Mouse (Mus musculus): ENCODE measurements at regions not wholly inside any gene's neighbourhood (a gene's known extent, or its start where the extent isn't known, plus 50 kb on each side); places are given as distances from the start of the nearest gene placed in this dataset.

DNA sequence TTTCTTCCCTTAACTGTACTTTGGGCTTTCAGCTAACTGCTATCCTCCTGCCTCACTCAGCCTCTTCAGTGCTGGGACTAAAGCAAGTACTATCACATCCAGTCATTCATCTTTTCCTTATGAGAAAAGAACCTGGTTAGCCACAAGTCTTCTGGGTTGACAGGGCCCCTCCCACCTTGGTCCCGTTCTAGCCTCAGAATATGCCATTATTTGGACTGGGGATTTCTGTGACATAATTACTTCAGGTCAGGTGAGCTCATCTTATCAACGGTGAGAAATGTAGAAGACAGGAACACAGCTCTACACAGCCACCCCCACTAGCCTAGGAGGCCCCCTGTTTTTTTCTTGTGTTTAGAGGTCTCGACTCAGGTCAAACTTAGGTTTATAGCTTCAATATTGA is 1172.4 kb upstream of the A1bg start:
- TF ChIP-seq CTCF (conservative IDR thresholded peaks at IDR 0.05 in 1 of 2, IDR thresholded peaks at IDR 0.05 in 1 of 2; ENCODE audit: low read depth in 2 of 2, low read length in 2 of 2) = no peak
- TF ChIP-seq POLR2A (IDR thresholded peaks at IDR 0.05; ENCODE audit: low read depth, low read length) = no peak
- TF ChIP-seq EP300 (IDR thresholded peaks at IDR 0.05; ENCODE audit: low read length) = peak; percentile 10; the same call in 1 of the 2 replicates
- TF ChIP-seq USF1 (IDR thresholded peaks at IDR 0.05; ENCODE audit: low read depth, low read length) = no peak
- no peak for TF ChIP-seq SIN3A (IDR thresholded peaks at IDR 0.05; ENCODE audit: low read length)
- TF ChIP-seq ETS1 (conservative IDR thresholded peaks at IDR 0.05; ENCODE audit: low read depth, low read length) = peak; percentile 57
- no peak for TF ChIP-seq ELF1 (IDR thresholded peaks at IDR 0.05; ENCODE audit: low read depth, low read length)
- TF ChIP-seq E2F4 (IDR thresholded peaks at IDR 0.05; ENCODE audit: insufficient replicate concordance, low read depth, low read length) = no peak
- no peak for TF ChIP-seq HCFC1 (IDR thresholded peaks at IDR 0.05; ENCODE audit: low read depth, low read length)
